Mouse (Mus musculus): Measurements from ENCODE around the gene Itga8.

The Itga8 gene

DNA sequence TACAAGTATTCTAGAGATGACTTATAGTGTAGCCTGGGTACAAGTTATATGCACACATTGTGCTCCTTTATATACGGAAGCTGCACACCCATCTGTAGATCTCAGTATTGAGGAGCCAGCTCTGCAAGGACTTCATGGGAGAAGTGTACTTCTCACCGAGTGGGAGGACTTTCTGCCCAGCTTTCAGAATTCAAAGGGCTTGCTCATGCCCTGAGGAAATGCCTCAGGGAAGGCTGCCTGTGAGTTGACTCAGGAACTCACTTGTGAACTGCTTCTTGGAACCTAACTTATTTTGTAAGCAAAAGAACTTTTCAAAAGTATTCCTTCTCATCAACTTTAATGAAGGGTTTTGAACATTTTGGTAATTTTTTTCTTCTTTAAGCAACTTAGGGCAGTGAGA is 210.7 kb downstream of the Itga8 start:
- DNase-seq (ENCODE audit: low spot score in 2 of 2) = no peak

DNA sequence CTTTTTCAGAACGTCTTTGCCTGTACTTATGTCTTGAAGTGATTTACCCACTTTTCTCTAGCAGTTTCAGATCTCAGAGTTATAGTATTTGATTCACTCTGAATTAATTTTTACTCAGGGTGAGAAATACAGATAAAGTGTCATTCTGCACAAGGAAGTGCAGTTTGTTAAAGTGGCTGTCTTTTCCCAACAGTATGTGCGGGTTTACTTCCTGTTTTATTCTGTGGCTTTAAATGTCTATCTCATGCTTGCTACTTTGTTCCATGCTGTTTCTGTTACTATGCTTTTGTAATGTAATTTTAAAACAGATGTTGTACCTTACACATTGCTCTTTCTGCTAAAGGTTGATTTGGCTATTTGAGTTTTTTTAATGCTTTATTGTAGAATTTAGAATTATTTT is 216.2 kb downstream of the Itga8 start:
- no peak for DNase-seq (ENCODE audit: low spot score in 2 of 2)

DNA sequence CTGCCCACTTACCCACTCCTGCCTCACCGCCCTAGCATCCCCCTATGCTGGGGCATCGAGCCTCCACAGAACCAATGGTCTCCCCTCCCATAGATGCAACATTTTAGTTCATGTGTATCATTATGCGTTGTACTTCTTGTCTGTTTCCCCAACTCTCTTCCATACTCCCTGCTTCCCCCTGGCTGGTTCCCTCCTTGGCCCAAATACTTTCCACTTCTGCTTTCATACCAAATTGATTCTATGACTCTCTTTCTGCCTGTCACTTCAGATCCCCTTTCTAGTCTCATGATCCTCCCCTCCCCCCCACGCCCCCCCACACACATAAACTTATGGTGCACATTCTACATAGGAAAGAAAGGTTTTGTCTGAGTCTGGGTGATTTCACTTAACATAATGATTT is 217.4 kb downstream of the Itga8 start:
- DNase-seq (ENCODE audit: low spot score in 2 of 2) = no peak

DNA sequence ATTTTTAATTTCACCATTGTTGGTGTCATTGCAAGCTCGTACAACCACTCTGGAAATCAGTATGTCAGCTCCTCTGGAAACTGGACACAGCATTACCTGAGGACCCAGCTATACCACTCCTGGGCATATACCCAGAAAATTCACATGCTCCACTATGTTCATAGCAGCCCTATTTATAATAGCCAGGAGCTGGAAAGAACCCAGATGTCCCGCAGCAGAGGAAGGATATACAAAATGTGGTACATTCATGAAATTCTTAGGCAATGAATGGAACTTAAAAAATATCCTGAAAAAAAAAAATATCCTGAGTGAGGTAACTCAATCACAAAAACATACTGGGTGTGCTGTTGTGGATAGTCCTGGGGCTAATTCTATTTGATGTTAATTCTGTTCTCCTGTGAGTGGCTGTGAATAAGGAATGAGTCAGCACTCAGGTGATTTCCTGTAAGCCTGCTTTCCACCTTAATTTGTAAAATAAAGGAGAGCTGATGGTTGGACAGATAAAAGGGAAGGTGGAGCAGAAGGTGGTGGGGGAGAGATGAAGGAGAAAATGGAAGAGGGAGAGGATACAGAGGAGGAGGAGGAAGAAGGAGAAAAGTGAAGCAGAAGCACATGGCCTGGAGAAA is 224.3 kb downstream of the Itga8 start:
- no peak for DNase-seq (ENCODE audit: low spot score in 2 of 2)

DNA sequence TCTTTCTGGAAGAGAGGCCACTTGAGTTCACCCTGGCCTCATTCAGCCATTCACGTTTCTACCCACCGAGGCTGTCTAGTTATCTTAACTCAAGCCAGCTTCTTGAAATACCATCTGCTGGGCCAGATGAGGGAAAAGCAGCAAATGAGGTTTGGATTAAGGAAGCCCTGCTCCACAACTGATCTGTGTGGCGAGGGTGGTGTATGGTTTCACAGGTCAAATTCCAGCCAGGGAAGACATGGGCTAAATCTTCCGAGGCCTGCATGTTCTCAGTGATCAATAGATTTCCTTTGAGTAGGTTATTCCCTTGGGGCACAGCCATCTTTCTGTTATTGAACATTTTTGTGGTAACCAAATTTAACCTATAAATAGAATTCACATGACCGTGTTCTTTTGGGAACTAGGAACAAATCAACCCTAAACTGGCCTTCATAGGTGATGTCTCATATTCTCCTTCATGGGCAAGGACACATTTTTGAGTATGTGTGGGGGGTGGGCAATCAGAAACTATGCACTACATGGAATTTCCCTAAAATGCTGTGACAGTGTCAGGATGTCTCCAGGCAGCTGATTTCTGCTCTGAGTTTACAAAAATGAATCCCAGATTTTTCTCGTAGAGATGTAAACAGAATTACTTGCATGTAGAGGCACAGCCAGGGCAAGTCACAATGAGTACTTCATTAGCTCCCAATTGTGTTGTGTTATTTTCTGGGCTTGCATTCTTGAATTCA is 235.9 kb downstream of the Itga8 start:
- DNase-seq (ENCODE audit: low spot score in 2 of 2) = no peak

DNA sequence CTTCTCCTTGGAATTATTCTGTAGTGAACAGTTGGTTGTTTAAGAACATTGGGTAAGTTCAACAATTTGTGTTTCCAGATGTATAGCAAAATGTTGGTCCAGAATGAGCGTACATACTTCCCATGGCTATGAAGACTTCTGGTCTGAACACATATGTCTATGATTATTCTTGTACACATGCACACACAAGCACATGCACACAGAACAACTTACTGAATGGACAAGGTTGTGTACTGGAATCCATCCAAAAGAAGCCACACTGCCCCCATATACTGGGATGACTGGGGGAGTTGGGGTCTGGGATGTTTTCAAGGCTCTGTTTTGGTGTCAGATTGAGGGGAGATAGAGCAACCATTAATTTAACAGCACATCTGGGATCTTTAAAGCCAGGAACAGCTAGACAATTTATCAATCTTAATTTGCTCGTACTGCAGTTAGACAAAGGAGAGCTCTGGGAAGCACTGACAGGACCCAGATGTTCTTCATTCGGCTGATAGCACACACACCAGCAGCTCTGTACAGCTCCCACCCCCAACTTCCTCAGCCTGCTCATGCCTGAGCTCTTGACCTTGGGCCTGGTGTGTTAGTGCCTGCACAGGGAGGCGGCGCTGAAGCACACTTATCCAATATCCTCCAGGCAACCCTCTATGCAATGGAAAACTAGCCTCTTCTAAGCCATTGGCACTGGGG is 241.5 kb downstream of the Itga8 start:
- no peak for DNase-seq (ENCODE audit: low spot score in 2 of 2)

All from right cerebral cortex, postnatal 36 days (tissue).